Mouse (Mus musculus): Measurements from ENCODE around the gene Gm21762.
"Not testable (repeated sequence)": the region's sequence is repeated elsewhere in the genome, so short reads cannot be mapped to it uniquely, and the experiment has no call there.

Gm21762 gene

GRCm38 (mm10) chr13:120215847-120216246 lies at the start of gene Gm21762:
Gm21762 (minus strand) TSS chr13:120215947.
- in situ Hi-C loops (cut with MboI; ENCODE audit: low pct_unique_long_range_greater_than_20kb in 1 of 2, low sequenced_read_pairs in 2 of 2, unreplicated experiment in 1 of 2), result not testable (repeated sequence)

DNA sequence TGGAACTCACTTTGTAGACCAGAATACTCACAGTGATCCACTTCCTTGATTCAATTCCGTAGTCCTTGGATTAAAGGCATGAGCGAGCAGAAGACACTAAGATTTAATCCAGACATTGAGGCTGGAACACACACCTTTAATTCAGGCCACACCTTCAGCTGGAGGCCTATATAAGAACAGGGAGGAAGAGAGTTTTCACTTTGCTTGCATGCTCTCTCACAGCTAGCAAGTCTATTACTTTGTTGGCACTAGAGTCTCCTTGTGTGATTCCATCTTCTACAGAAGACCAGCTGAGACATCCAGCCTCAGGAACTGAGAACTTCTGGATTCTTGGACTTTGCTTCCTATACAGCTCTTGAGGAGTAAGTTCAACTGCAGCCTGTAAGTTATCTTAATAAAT lies 47.1 kb upstream of the Gm21762 start, which contains the start of gene AF067061:
TSS of gene AF067061 (plus strand) at position 245 of the 400 bp plus-strand sequence.
- in situ Hi-C loops (cut with MboI; ENCODE audit: low pct_unique_long_range_greater_than_20kb in 1 of 2, low sequenced_read_pairs in 2 of 2, unreplicated experiment in 1 of 2), result not testable (repeated sequence)

GRCm38 (mm10) chr13:120259718-120260117 lies 44.0 kb upstream of the Gm21762 start:
- in situ Hi-C loops (cut with MboI; ENCODE audit: low pct_unique_long_range_greater_than_20kb in 1 of 2, low sequenced_read_pairs in 2 of 2, unreplicated experiment in 1 of 2), result not testable (repeated sequence)

DNA sequence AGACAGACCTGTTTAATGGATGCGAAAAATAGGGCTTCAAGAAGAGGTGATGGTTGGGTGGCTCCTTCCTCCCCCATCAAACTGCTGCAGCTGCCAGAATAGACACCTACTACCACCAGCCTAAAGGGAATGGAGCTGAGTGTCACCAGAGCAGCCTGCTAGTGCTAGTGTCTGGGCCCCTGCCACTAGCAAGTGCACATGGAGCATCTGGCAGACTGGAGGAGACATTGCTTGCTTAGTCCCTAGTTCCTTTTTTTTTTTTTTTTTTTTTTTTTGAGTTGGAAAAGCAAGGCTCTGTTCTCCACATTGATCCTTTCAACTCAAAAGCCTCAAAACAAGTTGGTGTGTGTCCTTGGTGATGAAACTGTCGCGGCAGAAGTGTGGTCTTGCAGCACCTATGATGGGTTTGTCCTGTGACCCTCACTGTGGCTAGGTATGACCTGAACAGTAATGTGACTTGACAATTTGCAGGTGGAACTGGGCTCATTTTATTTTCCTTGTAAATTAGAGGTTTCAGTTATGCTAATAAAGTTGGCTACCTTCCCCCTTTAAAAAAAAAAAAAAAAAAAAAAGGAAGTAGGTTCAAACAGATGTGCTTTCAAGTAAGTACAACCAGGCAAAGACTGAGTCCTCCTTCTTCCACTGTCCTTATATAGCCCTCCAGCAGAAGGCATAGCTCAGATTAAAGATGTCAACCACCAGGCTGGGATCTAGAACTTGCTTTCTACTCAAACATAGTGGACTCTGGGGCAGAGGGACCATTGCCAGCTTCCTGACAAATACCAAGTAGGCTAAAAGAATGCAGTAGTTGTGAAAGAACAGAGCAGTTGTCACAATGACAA lies 43.3 kb upstream of the Gm21762 start:
- in situ Hi-C loops (cut with MboI; ENCODE audit: low pct_unique_long_range_greater_than_20kb in 1 of 2, low sequenced_read_pairs in 2 of 2, unreplicated experiment in 1 of 2), result not testable (repeated sequence)

DNA sequence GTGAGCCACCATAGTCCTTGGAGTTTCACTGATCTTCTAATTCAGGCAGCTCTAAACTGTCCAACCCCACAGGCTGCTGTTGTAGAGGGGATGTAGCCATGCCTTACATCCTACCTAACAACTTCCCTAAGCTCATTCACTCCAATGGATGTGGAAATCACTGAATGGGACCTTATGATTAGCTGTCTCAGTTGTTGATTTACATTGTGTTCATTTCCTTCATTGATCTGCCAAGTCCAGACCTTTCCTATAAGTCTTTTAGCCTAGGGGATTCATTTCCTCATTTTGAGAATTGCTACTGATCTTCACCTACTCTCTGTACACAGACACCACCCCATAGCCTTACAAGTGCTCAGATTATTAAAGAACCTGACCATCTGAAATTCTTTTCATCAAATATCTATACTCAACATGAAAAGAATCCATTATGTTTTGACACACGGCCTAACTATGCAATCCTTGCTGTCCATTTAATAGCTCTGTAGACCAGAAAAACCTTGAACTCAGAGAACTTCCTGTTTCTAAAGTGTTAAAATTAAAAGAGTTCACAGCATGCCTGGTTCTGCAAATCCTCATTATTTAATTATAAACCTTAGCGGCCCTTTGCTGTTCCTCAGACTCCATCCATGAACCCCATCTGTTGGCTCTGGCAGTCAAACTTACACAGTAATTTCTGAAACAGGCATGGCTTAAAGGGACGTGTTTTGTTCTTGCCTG lies 35.6 kb upstream of the Gm21762 start:
- in situ Hi-C loops (cut with MboI; ENCODE audit: low pct_unique_long_range_greater_than_20kb in 1 of 2, low sequenced_read_pairs in 2 of 2, unreplicated experiment in 1 of 2), result not testable (repeated sequence)

DNA sequence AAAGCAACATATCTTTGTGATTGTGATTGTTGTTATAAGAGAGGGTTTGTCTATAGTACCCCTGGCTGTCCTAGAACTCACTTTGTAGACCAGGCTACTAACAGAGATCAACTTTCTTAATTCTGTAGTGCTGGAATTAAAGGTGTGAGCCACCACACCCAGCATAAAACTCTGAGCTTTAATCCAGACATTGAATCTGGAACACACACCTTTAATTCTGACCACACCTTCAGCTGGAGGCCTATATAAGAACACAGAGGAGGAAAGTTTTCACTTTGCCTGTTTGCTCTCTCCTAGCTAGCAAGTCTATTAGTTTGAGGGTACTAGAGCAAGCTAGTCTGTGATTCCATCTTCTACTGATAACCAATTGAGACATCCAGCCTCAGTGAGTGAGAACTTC lies 23.1 kb upstream of the Gm21762 start, which contains the start of gene Gm21731:
TSS of gene Gm21731 (plus strand) at position 301 of the 400 bp plus-strand sequence.
- in situ Hi-C loops (cut with MboI; ENCODE audit: low pct_unique_long_range_greater_than_20kb in 1 of 2, low sequenced_read_pairs in 2 of 2, unreplicated experiment in 1 of 2), result not testable (repeated sequence)

DNA sequence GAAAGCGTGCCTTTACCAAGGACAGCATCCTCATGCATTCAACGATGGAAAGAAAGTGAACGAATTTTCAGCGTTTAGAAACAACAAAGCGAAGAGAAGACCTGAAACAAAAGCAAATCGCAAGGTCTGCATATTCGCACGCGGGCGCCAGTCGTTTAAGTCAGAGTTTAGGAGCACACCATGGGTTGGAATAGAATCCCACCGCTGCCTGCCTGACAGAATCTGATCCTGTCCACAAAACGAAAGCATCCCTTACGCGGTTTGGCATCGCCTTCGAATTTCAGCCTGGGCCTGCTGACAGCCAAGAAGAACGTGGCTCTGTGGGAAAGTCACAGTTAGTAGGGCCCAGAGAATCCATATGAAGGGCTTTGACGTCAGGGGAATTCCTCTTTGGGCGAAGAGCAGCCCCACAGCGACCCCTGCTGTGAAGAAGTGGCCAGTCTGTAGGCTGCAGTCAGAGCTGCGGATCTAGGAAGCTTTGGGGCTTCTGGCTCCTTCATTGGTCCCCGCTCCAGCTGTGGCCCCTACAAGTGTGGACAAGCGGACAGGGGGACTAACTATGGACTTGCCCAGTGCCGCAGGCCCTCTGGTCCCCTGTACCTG lies 16.8 kb upstream of the Gm21762 start:
- in situ Hi-C loops (cut with MboI; ENCODE audit: low pct_unique_long_range_greater_than_20kb in 1 of 2, low sequenced_read_pairs in 2 of 2, unreplicated experiment in 1 of 2), result not testable (repeated sequence)

GRCm38 (mm10) chr13:120231798-120232197 lies 16.1 kb upstream of the Gm21762 start:
- in situ Hi-C loops (cut with MboI; ENCODE audit: low pct_unique_long_range_greater_than_20kb in 1 of 2, low sequenced_read_pairs in 2 of 2, unreplicated experiment in 1 of 2), result not testable (repeated sequence)

GRCm38 (mm10) chr13:120223012-120223659 lies 7.4 kb upstream of the Gm21762 start:
- in situ Hi-C loops (cut with MboI; ENCODE audit: low pct_unique_long_range_greater_than_20kb in 1 of 2, low sequenced_read_pairs in 2 of 2, unreplicated experiment in 1 of 2), result not testable (repeated sequence)

DNA sequence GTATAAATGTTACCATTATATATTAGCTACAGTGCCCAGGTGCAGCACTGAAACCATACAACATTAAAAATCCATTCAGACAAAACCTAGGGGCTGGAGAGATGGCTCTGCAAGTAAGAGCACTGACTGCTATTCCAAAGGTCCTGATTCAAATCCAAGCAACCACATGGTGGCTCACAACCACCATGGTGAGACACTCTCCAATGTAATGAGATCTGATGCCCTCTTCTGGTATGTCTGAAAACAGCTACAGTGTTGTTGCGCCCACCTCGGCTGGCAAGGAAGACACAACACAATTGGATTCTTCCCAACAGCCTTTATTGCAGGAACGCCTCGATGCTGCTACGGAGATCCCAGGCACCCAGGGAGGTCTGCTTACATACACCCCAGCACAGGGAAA lies 5.2 kb upstream of the Gm21762 start:
- in situ Hi-C loops (cut with MboI; ENCODE audit: low pct_unique_long_range_greater_than_20kb in 1 of 2, low sequenced_read_pairs in 2 of 2, unreplicated experiment in 1 of 2), result not testable (repeated sequence)

- in situ Hi-C loops (cut with MboI; ENCODE audit: low pct_unique_long_range_greater_than_20kb in 1 of 2, low sequenced_read_pairs in 2 of 2, unreplicated experiment in 1 of 2), result not testable (repeated sequence)
Observed at GRCm38 (mm10) chr13:120196189-120196821, 19.4 kb downstream of the Gm21762 start.

GRCm38 (mm10) chr13:120172133-120172532 lies 43.6 kb downstream of the Gm21762 start, which contains the start of gene Gm21818:
Gm21818 (plus strand) TSS chr13:120172433.
- in situ Hi-C loops (cut with MboI; ENCODE audit: low pct_unique_long_range_greater_than_20kb in 1 of 2, low sequenced_read_pairs in 2 of 2, unreplicated experiment in 1 of 2), result loop anchor here in 1 of 2 experiments (10.0 kb wide), 1 partner anchor 287 kb away; no protein-coding TSS in a partner anchor

DNA sequence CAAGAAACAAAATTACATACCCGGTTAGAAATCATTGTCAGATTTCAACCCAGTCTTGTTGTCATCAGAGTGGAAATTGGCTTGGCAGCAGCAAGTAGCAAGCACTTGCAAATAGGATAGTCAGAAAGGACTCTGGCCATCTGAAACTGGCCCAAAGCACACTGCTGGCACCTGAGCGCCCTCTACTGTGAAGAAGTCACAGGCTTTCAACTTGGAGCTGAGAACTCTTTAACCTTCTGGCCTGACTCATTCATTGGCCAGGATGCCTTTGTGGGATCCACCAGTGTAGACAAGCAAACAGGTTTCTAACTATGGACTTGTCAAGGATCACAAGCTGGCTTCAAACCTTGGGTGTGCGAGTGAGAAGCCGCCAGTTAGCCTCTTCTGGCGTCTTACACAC lies 47.4 kb downstream of the Gm21762 start:
- in situ Hi-C loops (cut with MboI; ENCODE audit: low pct_unique_long_range_greater_than_20kb in 1 of 2, low sequenced_read_pairs in 2 of 2, unreplicated experiment in 1 of 2), result not testable (repeated sequence)
